Mouse (Mus musculus): ENCODE data around the gene Lcn10.
"Not testable (repeated sequence)": the region's sequence is repeated elsewhere in the genome, so short reads cannot be mapped to it uniquely, and the experiment has no call there.

The Lcn10 gene

GRCm38 (mm10) chr2:25682426-25682825, at the start of gene Lcn10:
TSS of gene Lcn10 (plus strand) at chr2:25682726.
- DNase-seq (ENCODE audit: low spot score in 2 of 2), result no peak

DNA sequence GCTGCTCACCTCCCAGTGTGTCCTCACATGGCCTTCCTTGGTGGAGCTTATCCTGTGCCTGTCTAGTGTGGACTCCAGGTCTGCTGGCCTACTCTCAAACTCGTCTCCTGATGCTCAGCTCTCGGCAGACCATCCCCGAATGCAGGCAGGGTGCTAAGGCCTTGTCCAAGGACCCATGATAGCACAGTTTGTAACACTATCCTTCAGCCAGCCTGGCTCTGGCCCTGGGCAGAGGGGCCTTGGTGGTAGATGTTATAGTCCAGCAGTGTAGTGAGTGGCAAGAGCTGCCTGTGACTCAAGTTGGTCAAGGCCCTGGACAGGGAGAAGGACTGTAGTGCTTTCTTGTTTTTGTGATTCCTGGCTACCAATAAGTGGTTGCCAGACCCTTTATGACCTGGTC, 48.9 kb upstream of the Lcn10 start:
- DNase-seq (ENCODE audit: low spot score in 2 of 2), result no peak

DNA sequence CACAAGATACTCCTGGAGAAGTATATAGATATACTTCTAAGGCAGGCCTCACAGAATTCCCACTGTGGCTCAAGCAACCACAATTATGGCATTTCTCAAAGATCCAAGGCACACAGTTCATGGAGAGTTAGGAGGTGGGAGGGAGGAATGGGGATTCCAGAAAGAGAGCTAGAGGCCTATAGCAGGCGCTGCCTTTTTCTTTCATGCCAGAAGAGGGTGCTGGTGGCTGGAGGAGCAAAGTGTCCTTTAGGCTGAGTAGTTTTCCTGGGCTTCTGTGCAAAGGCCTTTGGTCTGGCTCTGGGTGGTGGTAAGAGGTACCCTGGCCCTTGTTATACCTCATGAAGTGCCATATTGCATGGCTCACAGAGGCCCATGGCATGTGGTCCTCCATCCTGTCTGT, 48.5 kb upstream of the Lcn10 start:
- DNase-seq (ENCODE audit: low spot score in 2 of 2), result no peak

DNA sequence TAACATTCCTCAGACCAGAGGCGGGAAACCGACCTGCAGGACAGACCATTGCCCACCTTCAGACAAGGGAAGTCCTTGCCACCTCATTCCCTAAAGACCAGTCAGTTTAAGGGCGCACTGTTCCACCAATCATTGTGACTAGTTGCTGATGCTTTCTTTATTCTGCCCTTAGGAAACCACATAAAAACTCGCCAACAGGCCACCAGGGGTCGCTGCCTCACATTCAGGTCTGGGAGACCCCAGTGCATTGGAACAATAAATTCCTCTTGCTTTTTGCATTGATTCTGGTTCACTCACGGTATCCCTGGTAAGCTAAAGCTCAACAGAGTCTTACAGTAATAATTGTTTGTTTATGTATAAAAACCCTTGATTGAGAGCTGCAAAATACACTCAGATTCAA, 42.6 kb upstream of the Lcn10 start:
- peak in 1 of 2 experiments; percentile 26 for DNase-seq (ENCODE audit: low spot score in 2 of 2)

DNA sequence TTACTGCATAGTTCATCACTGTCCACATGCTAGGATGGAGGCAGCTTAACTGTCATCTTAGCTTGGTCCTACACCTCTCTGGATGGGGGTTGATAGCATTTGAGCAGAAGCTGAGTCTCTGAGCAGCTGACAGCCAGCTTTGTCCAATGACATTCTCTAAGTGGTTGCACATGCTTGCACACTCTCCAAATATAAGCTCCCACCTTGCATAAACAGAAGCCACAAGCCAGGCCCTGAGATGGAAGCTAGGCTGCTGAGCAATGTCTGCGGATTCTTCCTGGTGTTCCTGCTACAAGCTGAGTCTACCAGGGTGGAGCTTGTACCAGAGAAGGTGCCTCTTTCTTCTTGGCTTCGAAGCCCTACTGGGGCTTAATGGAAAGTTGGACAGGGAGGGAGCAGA, 29.6 kb upstream of the Lcn10 start, which contains the start of gene Lcn8:
Lcn8 (plus strand) TSS at position 219 of the 400 bp plus-strand sequence.
- no peak for DNase-seq (ENCODE audit: low spot score in 2 of 2)

DNA sequence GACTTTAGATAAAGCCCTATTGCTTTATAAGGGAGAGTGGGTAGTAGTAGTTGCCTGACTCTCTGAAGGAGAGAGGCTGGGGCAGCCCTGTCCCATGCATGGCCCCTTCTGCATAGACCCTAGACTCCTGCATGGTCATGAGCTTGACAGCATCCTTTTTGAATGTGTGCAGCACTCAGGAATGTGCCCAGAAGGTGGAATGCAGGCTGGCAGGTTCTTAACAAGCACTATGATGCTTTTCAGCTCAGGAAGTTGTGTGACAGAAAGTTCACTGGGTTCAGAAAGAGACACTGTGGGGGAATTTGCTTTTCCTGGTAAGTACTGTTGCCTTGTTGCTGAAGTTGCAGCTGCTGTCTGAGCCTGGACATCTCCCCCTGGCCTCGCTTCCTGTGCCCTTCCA, 28.0 kb upstream of the Lcn10 start:
- no peak for DNase-seq (ENCODE audit: low spot score in 2 of 2)

- no peak for DNase-seq (ENCODE audit: low spot score in 2 of 2)
These were observed 25.8 kb upstream of the Lcn10 start for GRCm38 (mm10) chr2:25656691-25657090.

- no peak for DNase-seq (ENCODE audit: low spot score in 2 of 2)
These were observed 25.3 kb upstream of the Lcn10 start for GRCm38 (mm10) chr2:25657246-25657645.

GRCm38 (mm10) chr2:25657652-25658051, 24.9 kb upstream of the Lcn10 start, which contains the start of gene Lcn5:
TSS of gene Lcn5 (plus strand) at chr2:25657952.
- no peak for DNase-seq (ENCODE audit: low spot score in 2 of 2)

DNA sequence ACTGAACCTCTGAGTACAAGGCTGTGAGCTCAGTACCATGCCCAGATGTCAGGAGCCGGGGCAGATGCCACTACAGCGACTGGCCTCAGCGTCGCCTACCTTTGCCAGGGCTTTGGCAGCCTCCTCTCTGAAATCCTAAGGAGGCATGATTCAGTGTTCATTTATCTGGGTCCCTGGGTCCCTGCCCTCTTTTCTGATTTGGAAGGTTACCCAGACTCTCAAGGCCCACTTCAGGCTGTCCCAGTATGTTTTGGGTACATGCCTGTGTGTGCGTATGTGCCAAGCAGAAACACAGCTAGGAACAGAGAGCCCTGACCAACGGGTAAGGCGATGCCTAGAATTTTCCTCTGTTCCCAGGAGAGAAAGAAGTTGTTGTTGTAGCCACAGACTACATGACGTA, 22.2 kb upstream of the Lcn10 start:
- no peak for DNase-seq (ENCODE audit: low spot score in 2 of 2)

DNA sequence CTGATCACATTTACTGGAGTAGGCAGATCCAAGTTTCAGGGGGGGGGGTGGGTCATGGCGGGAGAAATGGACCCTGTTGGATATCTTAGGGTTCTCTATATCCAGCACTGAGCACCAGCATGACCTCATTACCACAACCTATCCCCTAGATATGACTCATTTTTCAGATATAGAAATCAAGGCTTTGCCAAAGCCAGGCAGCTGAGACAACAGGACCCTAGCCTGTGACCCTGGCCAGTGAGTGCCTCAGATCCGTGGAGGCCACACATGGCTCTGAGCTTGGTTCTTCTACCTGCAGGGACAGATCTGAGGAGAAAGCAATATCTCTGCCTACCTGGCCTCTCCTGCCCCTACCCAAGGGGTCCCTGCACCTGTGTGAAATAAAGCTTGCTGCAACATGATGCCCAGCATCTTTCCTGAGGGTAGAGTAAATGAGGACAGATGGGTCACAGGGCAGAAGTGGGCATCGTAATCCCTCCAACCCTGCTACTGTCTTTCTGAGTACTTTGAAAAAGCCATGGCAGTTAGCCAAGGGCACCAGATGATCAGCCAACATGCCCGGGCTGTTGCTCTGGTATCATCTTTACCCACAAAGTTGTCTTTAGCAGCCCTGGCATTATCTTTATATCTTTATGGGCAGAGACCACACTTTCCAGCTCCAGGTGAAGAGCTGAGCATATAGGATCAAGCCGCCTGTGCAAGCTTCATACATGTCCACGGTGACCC, 21.1 kb upstream of the Lcn10 start:
- no peak for DNase-seq (ENCODE audit: low spot score in 2 of 2)

- DNase-seq (ENCODE audit: low spot score in 2 of 2), result peak in 1 of 2 experiments; percentile 26
These were observed 19.0 kb upstream of the Lcn10 start for GRCm38 (mm10) chr2:25663511-25663910.

- DNase-seq (ENCODE audit: low spot score in 2 of 2), result no peak
These were observed 18.4 kb upstream of the Lcn10 start for GRCm38 (mm10) chr2:25664125-25664524.

GRCm38 (mm10) chr2:25666516-25666915, 16.0 kb upstream of the Lcn10 start:
- DNase-seq (ENCODE audit: low spot score in 2 of 2), result no peak

GRCm38 (mm10) chr2:25676486-25676885, 6.0 kb upstream of the Lcn10 start, which contains the start of gene Lcn6:
TSS of gene Lcn6 (plus strand) at chr2:25676786.
- no peak for DNase-seq (ENCODE audit: low spot score in 2 of 2)

- DNase-seq (ENCODE audit: low spot score in 2 of 2), result no peak
These were observed 3.0 kb upstream of the Lcn10 start for GRCm38 (mm10) chr2:25679559-25679958.

DNA sequence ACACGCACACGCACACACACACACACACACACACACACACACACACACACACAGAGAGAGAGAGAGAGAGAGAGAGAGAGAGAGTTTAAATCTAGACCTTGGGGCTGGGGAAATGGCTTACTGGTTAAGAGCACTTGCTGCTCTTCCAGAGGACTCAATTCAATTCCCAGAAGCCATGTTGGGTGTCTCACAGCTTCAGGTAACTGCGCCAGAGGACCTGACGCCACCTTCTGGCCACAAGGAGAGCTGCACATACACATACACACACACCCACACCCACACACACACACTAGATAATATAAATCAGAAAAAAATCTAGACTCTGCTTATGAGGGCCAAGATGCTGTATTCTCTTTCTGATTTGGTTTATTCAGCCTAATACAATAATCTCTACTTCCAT, 4.4 kb downstream of the Lcn10 start:
- no peak for DNase-seq (ENCODE audit: low spot score in 2 of 2)

DNA sequence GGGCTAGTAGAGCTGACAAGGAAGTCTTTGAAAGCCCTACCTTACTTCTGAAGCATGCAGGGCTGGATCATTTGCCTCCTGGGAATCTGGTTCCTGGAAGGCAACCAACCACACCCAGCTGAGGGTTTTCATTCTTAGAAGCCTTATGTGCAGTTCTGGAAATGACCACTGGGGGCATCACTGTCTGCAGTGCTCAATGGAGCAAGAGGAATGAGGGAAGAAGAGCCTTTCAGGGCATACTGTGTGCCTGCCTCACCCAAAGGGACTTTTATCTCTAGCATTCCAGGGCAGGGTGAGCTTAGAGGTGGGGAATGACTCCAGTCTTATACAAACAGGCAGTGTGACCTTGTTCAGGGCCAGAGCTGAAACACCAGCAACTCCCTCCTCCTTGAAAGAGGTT, 12.1 kb downstream of the Lcn10 start:
- peak in 1 of 2 experiments; percentile 41 for DNase-seq (ENCODE audit: low spot score in 2 of 2)

DNA sequence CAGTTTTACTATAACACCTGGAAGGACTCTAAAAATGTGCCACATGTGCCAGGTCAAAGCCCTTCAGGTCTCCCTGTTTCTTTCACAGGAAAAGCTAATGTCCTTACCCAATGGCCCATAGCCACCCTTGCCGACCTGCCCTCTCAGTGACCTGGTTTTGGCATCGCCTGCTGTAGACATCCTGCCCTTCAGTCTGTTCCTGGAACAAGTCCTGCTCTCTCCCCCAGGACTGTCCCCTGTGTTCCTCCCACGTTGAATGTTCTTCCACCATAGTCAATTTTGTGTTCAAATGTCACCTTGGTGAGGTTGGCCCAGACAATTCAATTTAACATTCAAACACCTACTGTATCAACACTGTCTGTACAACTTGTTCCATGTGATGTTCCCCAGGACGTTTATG, 14.4 kb downstream of the Lcn10 start:
- DNase-seq (ENCODE audit: low spot score in 2 of 2), result no peak

DNA sequence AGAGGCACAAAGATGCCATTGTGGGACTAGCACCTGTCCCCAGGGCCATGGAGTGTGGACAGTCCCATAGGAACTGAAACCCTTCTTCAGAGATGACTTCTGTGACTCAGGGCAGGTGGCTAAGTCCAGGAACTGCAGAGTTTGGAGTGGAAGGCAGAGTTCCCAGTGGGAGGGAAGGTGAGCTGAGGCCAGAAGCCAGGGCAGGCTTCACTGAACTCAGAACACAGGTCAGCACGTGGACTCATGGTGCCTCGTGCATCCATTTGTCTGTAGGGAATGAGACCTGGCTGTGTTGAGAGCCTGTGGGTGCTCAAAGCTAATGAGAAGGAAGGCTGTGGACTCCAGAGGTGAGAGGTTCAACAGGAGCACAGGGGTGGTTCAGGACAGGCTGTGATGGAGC, 16.2 kb downstream of the Lcn10 start:
- no peak for DNase-seq (ENCODE audit: low spot score in 2 of 2)

DNA sequence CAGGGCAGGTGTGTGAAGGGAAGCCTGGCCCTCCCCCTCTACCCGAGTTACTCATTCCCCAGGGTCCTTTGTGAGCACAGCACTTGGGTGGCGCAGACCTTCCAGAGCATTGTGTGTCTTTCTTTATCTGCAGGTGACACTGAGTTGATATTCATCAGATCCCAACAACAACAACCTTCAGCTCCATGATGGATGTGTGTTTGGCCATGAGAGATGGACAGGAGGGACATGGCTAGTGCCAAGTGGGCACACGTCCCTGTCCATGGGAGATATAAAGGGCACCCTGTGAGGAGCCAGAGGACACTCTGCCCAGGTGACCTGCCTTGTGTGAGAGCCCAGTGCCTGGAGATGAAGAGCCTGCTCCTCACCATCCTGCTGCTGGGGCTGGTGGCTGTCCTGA, 17.2 kb downstream of the Lcn10 start, which contains the start of gene Obp2a:
Obp2a (plus strand) TSS at position 301 of the 400 bp plus-strand sequence.
- DNase-seq (ENCODE audit: low spot score in 2 of 2), result not testable (repeated sequence)

GRCm38 (mm10) chr2:25701001-25701400, 18.5 kb downstream of the Lcn10 start:
- no peak for DNase-seq (ENCODE audit: low spot score in 2 of 2)

GRCm38 (mm10) chr2:25703706-25704105, 21.2 kb downstream of the Lcn10 start:
- no peak for DNase-seq (ENCODE audit: low spot score in 2 of 2)

All from frontal cortex, postnatal 10 days (tissue).